Mouse (Mus musculus): ENCODE results near the gene Srpk2. TPM values are rescaled to one million over a fixed set of nuclear protein-coding genes. Genes with fewer than 3 reads are reported as not detected.
"Not testable (repeated sequence)": the region's sequence is repeated elsewhere in the genome, so short reads cannot be mapped to it uniquely, and the experiment has no call there.

The Srpk2 gene
- total RNA-seq, 2 experiments from 2014 or later, result 39.9 to 40.4 TPM

DNA sequence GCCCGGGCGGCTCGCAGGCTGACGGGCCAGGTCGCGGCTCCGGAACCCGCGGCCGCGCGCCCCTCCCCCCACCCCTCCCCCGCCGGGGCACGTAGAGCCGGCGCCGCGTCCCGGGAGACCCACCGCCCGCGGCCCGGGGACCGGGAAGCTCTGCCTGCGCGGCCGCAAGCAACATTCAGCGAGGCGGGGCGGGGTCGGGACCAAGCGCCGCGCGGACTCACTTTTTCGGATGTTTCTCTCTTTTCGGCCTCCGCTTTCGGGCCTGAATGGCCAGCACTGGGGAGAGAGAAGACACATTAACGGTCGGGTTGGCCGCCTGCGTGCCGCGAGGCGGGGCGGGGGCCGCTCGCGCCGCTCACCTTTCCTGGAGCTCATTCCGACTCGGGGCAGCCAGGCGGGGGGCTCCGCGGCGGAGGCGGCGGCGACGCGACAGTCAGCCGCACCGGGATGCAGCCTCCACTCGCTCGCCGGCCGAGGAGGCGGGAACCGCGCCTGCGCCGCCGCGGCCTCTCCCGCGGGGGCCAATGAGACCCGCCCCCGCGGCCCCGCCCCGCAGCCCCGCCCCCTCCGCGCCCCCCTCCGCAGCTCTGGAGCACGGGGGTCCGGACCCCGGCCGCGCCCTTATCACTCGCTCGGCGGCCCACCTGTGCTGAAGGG is 8.8 kb downstream of the Srpk2 start:
- peak; percentile 9 for DNase-seq (ENCODE audit: low spot score)
- intact Hi-C loops (cut with DNase I), result loop anchor here (5.0 kb wide), 1 partner anchor 37 kb away; no protein-coding TSS in a partner anchor

DNA sequence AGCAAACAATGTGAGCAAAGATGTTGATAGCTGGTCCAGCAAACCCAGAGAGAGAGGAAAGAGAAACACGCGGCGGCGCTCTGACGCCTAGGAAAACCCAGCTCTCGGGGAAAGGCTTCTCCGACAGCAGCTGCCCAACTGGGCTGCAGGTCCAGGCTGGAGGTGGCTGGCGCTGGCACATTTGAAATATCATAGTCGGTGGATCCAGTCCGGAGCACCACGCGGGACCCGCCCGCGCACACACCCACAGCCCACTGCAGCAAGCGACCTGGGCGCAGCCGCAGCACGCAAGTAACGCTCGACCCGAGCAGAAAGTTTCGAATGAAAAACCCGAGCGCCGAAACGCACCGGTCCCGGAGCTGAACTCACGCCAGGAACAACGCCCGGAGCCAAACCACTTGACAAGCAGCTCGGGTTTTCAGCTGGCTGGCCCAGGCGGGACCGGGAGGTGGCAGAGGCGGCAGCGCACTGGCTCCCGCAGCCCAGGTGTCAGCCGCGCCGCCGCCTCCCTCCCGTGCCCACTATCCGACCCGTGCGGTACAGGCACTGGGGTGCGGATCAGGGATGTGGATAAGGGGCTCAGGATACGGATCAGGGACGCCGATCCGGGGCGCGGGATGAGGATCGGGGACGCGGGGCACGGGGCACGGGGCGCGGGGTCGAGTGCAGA is 9.5 kb downstream of the Srpk2 start:
- intact Hi-C loops (cut with DNase I), result loop anchor here (5.0 kb wide), 2 partner anchors 37 to 82 kb away; no protein-coding TSS in a partner anchor
- peak; percentile 17 for DNase-seq (ENCODE audit: low spot score)

GRCm38 (mm10) chr5:23672136-23672535 is 12.3 kb downstream of the Srpk2 start:
- intact Hi-C loops (cut with DNase I), result loop anchor here (5.0 kb wide), 1 partner anchor 85 kb away; no protein-coding TSS in a partner anchor

GRCm38 (mm10) chr5:23670880-23671279 is 13.5 kb downstream of the Srpk2 start:
- intact Hi-C loops (cut with DNase I), result loop anchor here (5.0 kb wide), 1 partner anchor 86 kb away; no protein-coding TSS in a partner anchor
- no peak for DNase-seq (ENCODE audit: low spot score)

More at GRCm38 (mm10) chr5:23672136-23672535, 12.3 kb downstream of the Srpk2 start:
- DNase-seq (ENCODE audit: low spot score), result no peak

- intact Hi-C loops (cut with DNase I), result no loop called here
- no peak for DNase-seq (ENCODE audit: low spot score)
Observed at GRCm38 (mm10) chr5:23665906-23666305, 18.5 kb downstream of the Srpk2 start.

DNA sequence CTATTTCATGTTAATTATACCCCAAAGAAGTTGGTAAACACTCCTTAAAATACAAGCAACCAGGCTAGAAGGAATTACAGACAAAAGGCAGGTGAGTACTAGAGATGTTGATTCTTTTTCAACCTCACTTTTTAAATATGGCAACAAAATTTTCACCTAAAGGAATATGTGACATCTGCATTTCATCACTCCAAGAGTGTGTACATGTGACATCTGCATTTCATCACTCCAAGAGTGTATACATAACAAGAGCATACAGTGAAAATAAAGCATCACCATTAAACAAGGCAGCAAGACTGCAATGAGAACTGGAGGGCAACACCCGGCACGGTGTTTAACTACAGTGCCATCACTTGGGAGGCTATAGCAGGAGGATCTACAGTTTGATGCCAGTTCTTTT is 23.2 kb downstream of the Srpk2 start:
- no peak for DNase-seq (ENCODE audit: low spot score)
- intact Hi-C loops (cut with DNase I), result no loop called here

GRCm38 (mm10) chr5:23658017-23658416 is 26.4 kb downstream of the Srpk2 start:
- intact Hi-C loops (cut with DNase I), result loop anchor here (10.0 kb wide), 4 partner anchors 163 to 383 kb away; no protein-coding TSS in a partner anchor
- no peak for DNase-seq (ENCODE audit: low spot score)

GRCm38 (mm10) chr5:23656590-23656989 is 27.8 kb downstream of the Srpk2 start:
- intact Hi-C loops (cut with DNase I), result loop anchor here (10.0 kb wide), 4 partner anchors 162 to 382 kb away; no protein-coding TSS in a partner anchor
- no peak for DNase-seq (ENCODE audit: low spot score)

DNA sequence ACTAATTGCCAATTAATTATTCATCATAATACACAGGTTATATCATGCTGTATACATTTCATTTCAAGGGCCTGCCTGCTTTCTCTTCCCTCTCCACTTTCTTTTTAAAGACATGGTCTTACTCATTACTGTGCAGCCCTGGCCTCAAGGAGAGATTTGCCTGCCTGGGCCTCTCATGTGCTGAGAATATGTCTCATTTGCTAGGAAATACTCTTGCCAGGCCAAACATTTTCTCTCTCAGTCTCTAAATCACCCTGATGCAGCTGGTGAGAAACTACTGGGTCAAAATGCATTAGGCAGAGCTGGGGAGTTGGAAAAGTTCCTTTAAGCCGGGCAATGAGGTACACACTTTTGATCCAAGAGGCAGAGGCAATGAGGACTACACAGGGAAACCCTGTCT is 29.4 kb downstream of the Srpk2 start:
- intact Hi-C loops (cut with DNase I), result loop anchor here (10.0 kb wide), 4 partner anchors 160 to 380 kb away; no protein-coding TSS in a partner anchor
- DNase-seq (ENCODE audit: low spot score), result no peak

DNA sequence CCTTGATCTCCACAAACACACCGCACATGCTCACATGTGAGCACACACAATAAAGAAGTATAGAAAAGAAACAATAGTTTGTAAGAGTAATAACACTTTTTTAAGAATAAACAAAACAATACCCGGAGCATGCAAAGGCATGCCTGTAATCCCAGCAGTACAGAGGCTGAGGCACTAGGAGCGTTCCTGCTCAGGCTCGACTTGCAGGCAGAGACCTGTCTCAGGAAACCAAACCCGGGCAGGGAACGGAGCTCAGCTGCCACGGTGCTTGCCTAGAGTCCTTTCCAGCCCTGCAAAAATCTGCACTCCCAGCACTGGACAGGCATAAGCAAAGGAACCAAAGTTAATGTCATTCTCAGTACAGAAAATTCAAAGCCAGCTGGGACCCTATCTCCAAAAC is 32.1 kb downstream of the Srpk2 start:
- DNase-seq (ENCODE audit: low spot score), result no peak
- intact Hi-C loops (cut with DNase I), result loop anchor here (10.0 kb wide), 4 partner anchors 158 to 378 kb away; no protein-coding TSS in a partner anchor

- intact Hi-C loops (cut with DNase I), result loop anchor here (10.0 kb wide), 4 partner anchors 157 to 377 kb away; no protein-coding TSS in a partner anchor
- no peak for DNase-seq (ENCODE audit: low spot score)
Observed at GRCm38 (mm10) chr5:23651786-23652185, 32.6 kb downstream of the Srpk2 start.

- intact Hi-C loops (cut with DNase I), result loop anchor here (10.0 kb wide), 4 partner anchors 156 to 376 kb away; no protein-coding TSS in a partner anchor
- DNase-seq (ENCODE audit: low spot score), result no peak
Observed at GRCm38 (mm10) chr5:23650504-23650903, 33.9 kb downstream of the Srpk2 start.

DNA sequence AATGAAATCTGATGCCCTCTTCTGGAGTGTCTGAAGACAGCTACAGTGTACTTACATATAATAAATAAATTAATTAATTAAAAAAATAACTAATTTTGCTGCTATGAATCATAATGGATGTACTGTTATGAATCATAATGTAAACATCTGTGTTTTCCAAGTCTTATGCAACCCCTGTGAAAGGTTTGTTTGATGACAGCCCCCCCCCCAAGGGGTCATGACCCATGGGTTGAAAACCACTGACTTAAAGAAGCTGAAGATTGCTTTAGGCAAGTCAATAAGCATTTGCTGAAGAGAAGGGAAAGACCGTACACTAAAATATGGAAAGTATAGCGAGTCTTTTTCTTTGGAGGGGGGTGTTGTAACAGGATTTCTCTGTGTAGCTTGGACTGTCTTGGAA is 35.2 kb downstream of the Srpk2 start:
- intact Hi-C loops (cut with DNase I), result no loop called here
- no peak for DNase-seq (ENCODE audit: low spot score)

DNA sequence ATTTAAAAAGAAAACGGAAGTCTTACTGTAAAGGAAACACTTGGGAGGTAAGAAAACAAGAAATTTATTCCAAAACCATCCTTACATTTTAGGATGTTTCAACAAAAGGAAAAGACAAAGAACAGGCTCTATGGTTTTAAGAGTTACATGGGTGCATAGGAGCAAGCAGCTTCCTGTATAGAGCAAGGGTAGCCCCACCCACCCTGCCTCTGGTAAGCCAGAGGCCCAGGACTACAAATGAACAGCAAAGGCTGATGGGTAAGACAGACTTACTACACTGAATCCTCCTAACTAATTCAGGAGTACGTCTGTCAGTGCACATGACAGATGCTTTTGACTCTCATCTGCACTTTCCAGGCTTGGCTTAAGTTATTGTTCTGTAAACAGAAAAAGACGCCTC is 38.7 kb downstream of the Srpk2 start:
- DNase-seq (ENCODE audit: low spot score), result no peak
- intact Hi-C loops (cut with DNase I), result no loop called here

GRCm38 (mm10) chr5:23639193-23639592 is 45.2 kb downstream of the Srpk2 start:
- DNase-seq (ENCODE audit: low spot score); intact Hi-C loops (cut with DNase I): not testable (repeated sequence)

GRCm38 (mm10) chr5:23638023-23638422 is 46.4 kb downstream of the Srpk2 start:
- no peak for DNase-seq (ENCODE audit: low spot score)
- intact Hi-C loops (cut with DNase I), result no loop called here

DNA sequence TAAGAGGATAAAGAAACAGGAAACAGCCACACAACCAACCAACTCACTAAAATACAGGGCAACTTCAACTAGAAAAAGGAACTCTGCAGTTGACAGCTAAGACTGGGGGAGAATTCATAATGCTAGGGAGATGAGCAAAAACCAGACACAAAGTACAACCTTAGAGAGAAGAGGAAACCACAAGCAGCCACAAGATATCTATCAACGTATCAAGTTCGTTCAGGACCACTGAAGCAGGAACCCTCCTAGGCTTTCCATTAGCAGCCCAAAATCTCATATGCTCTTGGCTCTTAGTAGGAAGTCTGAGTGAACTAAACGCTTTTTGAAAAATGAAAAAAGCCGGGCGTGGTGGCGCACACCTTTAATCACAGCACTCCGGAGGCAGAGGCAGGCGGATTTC is 47.1 kb downstream of the Srpk2 start:
- intact Hi-C loops (cut with DNase I), result no loop called here
- DNase-seq (ENCODE audit: low spot score), result no peak

- intact Hi-C loops (cut with DNase I), result no loop called here
- no peak for DNase-seq (ENCODE audit: low spot score)
Observed at GRCm38 (mm10) chr5:23631490-23631889, 52.9 kb downstream of the Srpk2 start.

DNA sequence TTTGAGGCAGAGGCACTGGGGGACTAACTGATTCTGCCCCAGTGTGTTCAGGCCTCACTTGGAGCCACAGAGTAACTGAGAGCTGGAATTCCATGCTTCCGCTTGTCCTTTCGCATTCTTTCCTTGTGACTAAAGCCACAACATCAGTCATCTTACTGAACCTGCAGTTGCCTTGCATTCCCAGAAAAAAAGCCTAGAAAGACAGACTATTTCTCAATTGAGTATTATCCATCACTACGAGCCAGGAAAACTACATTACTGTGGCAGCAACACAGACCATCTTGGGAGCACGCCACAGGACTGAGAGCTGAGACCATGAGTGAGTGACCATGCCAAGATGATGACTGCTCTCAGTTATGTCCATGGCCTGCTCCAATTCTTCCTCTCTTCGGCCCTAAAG is 57.2 kb downstream of the Srpk2 start:
- intact Hi-C loops (cut with DNase I), result no loop called here
- DNase-seq (ENCODE audit: low spot score), result no peak

GRCm38 (mm10) chr5:23626173-23626572 is 58.2 kb downstream of the Srpk2 start:
- DNase-seq (ENCODE audit: low spot score), result no peak
- intact Hi-C loops (cut with DNase I), result no loop called here

DNA sequence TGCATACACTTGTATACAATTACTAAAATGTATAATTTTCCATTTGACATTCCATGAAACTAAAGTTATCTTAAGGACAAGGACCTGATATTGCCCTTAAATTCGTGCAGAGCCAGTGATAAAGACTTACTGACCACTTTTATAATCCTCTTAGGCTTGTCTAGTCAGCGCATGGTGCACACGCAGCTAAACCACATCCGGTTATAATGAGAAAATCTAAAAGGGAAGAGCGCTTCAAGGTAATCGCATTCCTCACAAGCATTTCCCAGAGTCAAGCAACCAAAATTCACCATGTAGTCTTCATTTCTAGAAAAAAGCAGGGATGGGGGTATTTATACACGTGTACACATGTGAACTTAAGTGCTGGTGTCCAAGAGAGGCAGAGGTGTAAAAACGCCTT is 63.8 kb downstream of the Srpk2 start:
- intact Hi-C loops (cut with DNase I), result no loop called here

More for the DNA sequence above, 63.8 kb downstream of the Srpk2 start:
- no peak for DNase-seq (ENCODE audit: low spot score)
